Mouse (Mus musculus) cortical plate, adult 2 months (tissue): ENCODE measurements at regions not wholly inside any gene's neighbourhood (a gene's known extent, or its start where the extent isn't known, plus 50 kb on each side); places are given as distances from the start of the nearest gene placed in this dataset.

Experiments used
- CTCF ChIP-seq: fragments of 200-500 bp; IDR thresholded peaks from 2 replicates; pipeline ENCODE4 v1.5.1; 2011; ENCODE audit warnings: mild to moderate bottlenecking, control low read depth, low read length; ENCODE audit not compliant: insufficient read depth; ENCODE audit errors: extremely low read depth
- POLR2A ChIP-seq: fragments of 200-500 bp; IDR thresholded peaks from 2 replicates; pipeline ENCODE4 v1.6.1; 2011; ENCODE audit warnings: mild to moderate bottlenecking, low read length, control low read depth; ENCODE audit not compliant: insufficient read depth; ENCODE audit errors: extremely low read depth

DNA sequence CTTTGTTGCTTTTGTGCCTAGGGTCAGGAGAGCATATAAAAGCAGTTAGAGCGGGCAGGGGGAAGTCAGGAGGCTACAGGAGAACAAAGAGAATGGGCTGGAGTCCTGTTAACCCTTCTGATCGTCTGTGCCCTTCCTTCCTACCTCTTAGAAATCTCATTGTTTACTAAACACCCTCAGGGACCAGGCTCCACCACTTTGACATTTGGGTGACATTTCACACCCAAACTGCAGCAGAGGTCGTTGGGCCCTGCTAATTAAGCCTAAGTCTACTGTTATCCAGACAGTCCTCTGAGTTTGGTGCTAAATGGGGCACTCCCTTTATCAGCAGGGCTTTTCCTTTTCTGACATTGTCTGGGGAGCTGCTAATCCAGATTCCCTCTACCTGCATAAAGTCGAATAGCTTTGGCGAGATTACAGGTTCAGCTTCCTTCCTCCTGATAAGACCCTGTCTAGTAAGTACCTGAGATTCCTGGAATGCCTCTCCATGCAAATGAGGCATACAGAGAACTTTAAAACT, 84.2 kb upstream of the Arglu1 start:
- TF ChIP-seq CTCF = no peak
- no peak for TF ChIP-seq POLR2A
